Mouse (Mus musculus) heart, adult 11 months (tissue): ENCODE results near the gene Pprc1.

ENCODE experiments used
- DNase-seq: peaks from one replicate; pipeline ENCODE4 v3.0.0; 2022

Pprc1 gene

GRCm38 (mm10) chr19:46044271-46044992 lies at the start of gene Pprc1:
Pprc1 (plus strand) TSS chr19:46044886.
- DNase-seq, result peak; percentile 98

- peak; percentile 44 for DNase-seq
Measured at GRCm38 (mm10) chr19:45997365-45997764, 47.3 kb upstream of the Pprc1 start.

- DNase-seq, result peak; percentile 99
Measured at GRCm38 (mm10) chr19:45997785-45998693, 46.6 kb upstream of the Pprc1 start, which contains the start of gene Armh3. Armh3 (minus strand) TSS chr19:45998488.

- no peak for DNase-seq
Measured at GRCm38 (mm10) chr19:45998694-45999217, 45.9 kb upstream of the Pprc1 start.

GRCm38 (mm10) chr19:45999378-45999777 lies 45.3 kb upstream of the Pprc1 start:
- no peak for DNase-seq

GRCm38 (mm10) chr19:46002279-46002678 lies 42.4 kb upstream of the Pprc1 start:
- no peak for DNase-seq

GRCm38 (mm10) chr19:46003371-46004226 lies 41.1 kb upstream of the Pprc1 start, which contains the start of gene Hps6:
Hps6 (plus strand) TSS chr19:46003508.
- peak; percentile 99 for DNase-seq

- DNase-seq, result peak; percentile 89
Measured at GRCm38 (mm10) chr19:46004814-46005466, 39.7 kb upstream of the Pprc1 start.

- peak; percentile 87 for DNase-seq
Measured at GRCm38 (mm10) chr19:46005680-46006079, 39.0 kb upstream of the Pprc1 start.

GRCm38 (mm10) chr19:46014572-46015178 lies 30.0 kb upstream of the Pprc1 start:
- peak; percentile 98 for DNase-seq

GRCm38 (mm10) chr19:46016023-46016422 lies 28.7 kb upstream of the Pprc1 start:
- DNase-seq, result no peak

GRCm38 (mm10) chr19:46024959-46025358 lies 19.7 kb upstream of the Pprc1 start:
- no peak for DNase-seq

- DNase-seq, result peak; percentile 91
Measured at GRCm38 (mm10) chr19:46026567-46026966, 18.1 kb upstream of the Pprc1 start.

- peak; percentile 82 for DNase-seq
Measured at GRCm38 (mm10) chr19:46028747-46029320, 15.9 kb upstream of the Pprc1 start.

GRCm38 (mm10) chr19:46029652-46030051 lies 15.0 kb upstream of the Pprc1 start:
- DNase-seq, result no peak

GRCm38 (mm10) chr19:46030196-46030983 lies 14.3 kb upstream of the Pprc1 start:
- peak; percentile 73 for DNase-seq

GRCm38 (mm10) chr19:46031689-46032432 lies 12.8 kb upstream of the Pprc1 start:
- DNase-seq, result peak; percentile 95

- peak; percentile 90 for DNase-seq
Measured at GRCm38 (mm10) chr19:46032731-46033510, 11.8 kb upstream of the Pprc1 start.

- DNase-seq, result peak; percentile 84
Measured at GRCm38 (mm10) chr19:46033911-46034310, 10.8 kb upstream of the Pprc1 start.
